Mouse (Mus musculus) hindbrain, postnatal 0 days (tissue): Measurements from ENCODE around the gene Ndc80. TPM values are rescaled to one million over a fixed set of nuclear protein-coding genes. Genes with fewer than 3 reads are reported as not detected.

ENCODE experiments used
- ATAC-seq: fragments of 200-750 bp; cut with Nextera tagmentation; 2 replicates; pipeline ENCODE4 v1.8.0; 2017; ENCODE audit warnings: mild to moderate bottlenecking, moderate TSS enrichment, moderate library complexity
- DNase-seq: peaks from one replicate; pipeline ENCODE4 v3.0.0-alpha.2; 2015; ENCODE audit warnings: low spot score
- H3K27ac ChIP-seq: fragments of 300-500 bp; sonication (generic); 2 replicates; pipeline ENCODE4 v1.5.1; 2014; ENCODE audit warnings: mild to moderate bottlenecking
- H3K27me3 ChIP-seq: fragments of 300-500 bp; sonication (generic); 2 replicates; pipeline ENCODE4 v1.6.1; 2014; ENCODE audit warnings: low read length, mixed read lengths; ENCODE audit not compliant: insufficient read depth
- H3K36me3 ChIP-seq: fragments of 300-500 bp; sonication (generic); 2 replicates; pipeline ENCODE4 v1.6.1; 2014; ENCODE audit warnings: low read length, mixed read lengths; ENCODE audit not compliant: insufficient read depth
- H3K4me1 ChIP-seq: fragments of 300-500 bp; sonication (generic); 2 replicates; pipeline ENCODE4 v1.6.1; 2014; ENCODE audit warnings: antibody characterized with exemption, low read length, mixed read lengths; ENCODE audit not compliant: insufficient read depth
- H3K4me2 ChIP-seq: fragments of 300-500 bp; sonication (generic); 2 replicates; pipeline ENCODE4 v1.6.1; 2014; ENCODE audit warnings: low read depth, mild to moderate bottlenecking, low read length, moderate library complexity, mixed read lengths
- H3K4me3 ChIP-seq: fragments of 300-500 bp; sonication (generic); 2 replicates; pipeline ENCODE4 v1.5.1; 2014; ENCODE audit warnings: low read length
- H3K9ac ChIP-seq: fragments of 300-500 bp; sonication (generic); replicated peaks from 2 replicates; pipeline ENCODE4 v1.6.1; 2014; ENCODE audit warnings: mild to moderate bottlenecking, low read length, moderate library complexity, mixed read lengths
- H3K9me3 ChIP-seq: fragments of 300-500 bp; sonication (generic); 2 replicates; pipeline ENCODE4 v1.6.1; 2016; ENCODE audit warnings: low read length, mixed read lengths
- CTCF ChIP-seq: IDR thresholded peaks from 2 replicates; pipeline ENCODE4 v1.5.1; 2016; ENCODE audit warnings: antibody characterized with exemption, control low read depth, low read depth
- WGBS: fragments of 180-500 bp; shearing (Covaris S2); extraction: QIAGEN DNeasy Blood & Tissue Kit; methylation state at CpG from one replicate; pipeline ENCODE4 v1.1.7; 2014; 5-methylcytosine and 5-hydroxymethylcytosine counted together
- polyA plus RNA-seq: library from polyadenylated mRNA; unstranded; fragments of >200 nt; fragmentation: Nextera tagmentation; extraction: Ambion mirVana; gene quantifications from 2 replicates; pipeline ENCODE4 v1.2.1, GENCODE M21; 2015
- total RNA-seq: library from RNA; depleted of rRNA; stranded (reverse); fragments of >200 nt; gene quantifications from 2 replicates; pipeline ENCODE4 v1.2.3, GENCODE M21; 2014

The Ndc80 gene
- total and polyA plus RNA-seq, 2 experiments from 2014 or later, result 3.8 to 6.8 TPM

DNA sequence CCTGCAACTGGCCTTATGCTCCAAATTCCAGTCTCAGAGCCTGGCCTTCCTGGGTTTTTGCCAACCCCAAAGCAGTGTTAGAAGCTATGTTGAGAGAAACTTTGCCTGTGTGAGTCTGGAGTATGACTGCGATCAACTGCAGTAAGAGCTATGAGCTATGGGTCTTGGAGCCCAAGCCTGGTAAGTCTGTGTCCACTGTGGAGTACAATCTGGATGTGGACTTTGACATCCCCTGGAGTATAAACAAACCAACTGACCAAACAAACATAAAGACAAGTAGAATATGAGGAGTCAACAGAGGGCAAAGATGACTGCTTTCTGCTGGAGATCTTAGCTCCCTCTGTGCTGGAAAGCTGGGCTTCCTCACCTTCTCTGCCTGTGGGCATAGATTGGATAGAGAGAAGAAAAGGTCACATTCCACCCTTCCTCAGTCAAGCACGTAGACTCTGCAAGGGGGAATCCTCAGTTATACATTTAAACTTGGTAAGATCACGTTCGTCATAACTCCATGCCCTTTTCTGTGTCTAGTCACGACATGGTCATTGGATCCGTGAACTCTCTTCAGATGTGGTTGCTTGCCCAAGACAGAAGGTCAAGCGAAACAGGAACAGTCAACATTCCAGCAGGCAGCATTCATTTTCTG, 43.1 kb downstream of the Ndc80 start:
- ATAC-seq (no peak), DNase-seq (no peak)
- H3K36me3 ChIP-seq, result no peaks in the 10 kb centered on the region
- no peak for TF ChIP-seq CTCF
- no peaks in the 10 kb centered on the region for H3K27me3 ChIP-seq
- no peaks in the 10 kb centered on the region for H3K9me3 ChIP-seq
- 90% methylated on average over 7 of the region's 7 CpGs for WGBS
- H3K4me2 ChIP-seq, result no peak overlapping the region
- no peak overlapping the region for H3K4me3 ChIP-seq
- H3K27ac ChIP-seq, result no peak overlapping the region
- no peaks in the 10 kb centered on the region for H3K4me1 ChIP-seq
- no peak overlapping the region for H3K9ac ChIP-seq

- 74% methylated on average over 5 of the region's 5 CpGs for WGBS
- no peak overlapping the region for H3K9ac ChIP-seq
- TF ChIP-seq CTCF, result no peak
- no peak overlapping the region for H3K4me3 ChIP-seq
- H3K36me3 ChIP-seq, result no peaks in the 10 kb centered on the region
- no peaks in the 10 kb centered on the region for H3K4me1 ChIP-seq
- H3K4me2 ChIP-seq, result no peak overlapping the region
- ATAC-seq (no peak), DNase-seq (no peak)
- no peak overlapping the region for H3K27ac ChIP-seq
- no peaks in the 10 kb centered on the region for H3K27me3 ChIP-seq
- no peaks in the 10 kb centered on the region for H3K9me3 ChIP-seq
Measured at GRCm38 (mm10) chr17:71479381-71479901, 47.2 kb downstream of the Ndc80 start.

DNA sequence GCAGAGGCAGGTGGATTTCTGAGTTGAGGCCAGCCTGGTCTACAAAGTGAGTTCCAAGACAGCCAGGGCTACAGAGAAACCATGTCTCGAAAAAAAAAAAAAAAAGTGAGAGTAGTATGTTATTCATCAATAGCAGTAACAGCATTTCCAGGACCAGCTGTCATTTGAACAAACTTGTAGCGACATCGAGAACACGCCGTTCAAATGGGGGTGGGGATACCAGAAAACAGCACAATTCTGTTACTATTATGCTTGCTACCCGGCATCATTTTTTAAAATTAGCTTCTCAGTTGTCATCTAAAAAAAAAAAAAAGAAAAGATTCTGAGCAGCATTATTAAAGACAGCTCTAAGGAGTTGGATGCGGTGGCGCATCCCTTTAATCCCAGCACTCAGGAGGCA, 49.2 kb downstream of the Ndc80 start:
- DNase-seq, result no peak
- H3K9me3 ChIP-seq, result no peaks in the 10 kb centered on the region
- no peak overlapping the region for H3K4me2 ChIP-seq
- H3K36me3 ChIP-seq, result no peaks in the 10 kb centered on the region
- H3K27me3 ChIP-seq, result no peaks in the 10 kb centered on the region
- no peak overlapping the region for H3K27ac ChIP-seq
- no peak for ATAC-seq
- H3K9ac ChIP-seq, result no peak overlapping the region
- no peak for TF ChIP-seq CTCF
- WGBS, result 94% methylated on average over 8 of the region's 8 CpGs
- H3K4me1 ChIP-seq, result peaks cover 7% of the 10 kb centered on the region; the same call in 1 of the 2 replicates
- no peak overlapping the region for H3K4me3 ChIP-seq

- peak overlapping the region; percentile 96; the same call in 1 of the 2 replicates for H3K9ac ChIP-seq
- no peaks in the 10 kb centered on the region for H3K9me3 ChIP-seq
- H3K36me3 ChIP-seq, result no peaks in the 10 kb centered on the region
- no peak overlapping the region for H3K27ac ChIP-seq
- ATAC-seq, result no peak
- peaks cover 7% of the 10 kb centered on the region; the same call in 1 of the 2 replicates for H3K4me1 ChIP-seq
- TF ChIP-seq CTCF, result no peak
- 75% methylated on average over 7 of the region's 7 CpGs for WGBS
- peak overlapping the region; percentile 85 for H3K4me2 ChIP-seq
- DNase-seq, result no peak
- peak overlapping the region; percentile 92 for H3K4me3 ChIP-seq
- H3K27me3 ChIP-seq, result no peaks in the 10 kb centered on the region
Measured at GRCm38 (mm10) chr17:71476346-71477020, 50.2 kb downstream of the Ndc80 start.

DNA sequence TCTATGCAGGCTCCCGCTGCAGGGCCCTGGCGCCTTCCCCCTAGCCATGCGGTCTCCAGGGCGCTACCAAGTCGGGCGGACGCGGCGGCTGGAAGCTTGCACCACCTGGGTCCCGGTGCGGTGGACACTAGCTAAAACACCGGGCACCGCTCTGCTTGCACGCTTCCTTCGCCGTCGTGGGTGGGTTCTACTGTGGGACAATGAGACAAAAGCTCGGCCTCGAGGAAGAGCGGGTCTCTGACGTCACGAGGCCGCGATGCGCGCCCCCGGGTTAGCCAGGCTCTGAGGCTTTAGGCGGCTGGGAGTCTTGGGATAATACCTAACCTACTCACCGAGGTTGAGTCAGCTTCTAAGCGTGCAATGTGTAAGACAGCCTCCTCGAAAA, 51.0 kb downstream of the Ndc80 start:
- WGBS, result under 1% methylated on average over 31 of the region's 31 CpGs

GRCm38 (mm10) chr17:71474762-71475704, 51.6 kb downstream of the Ndc80 start, which contains the start of gene Smchd1:
Gene Smchd1, minus strand, starts transcription at chr17:71475343.
- no peaks in the 10 kb centered on the region for H3K27me3 ChIP-seq

More for the DNA sequence above, 51.0 kb downstream of the Ndc80 start:
- Histone ChIP-seq H3K27ac (peak overlapping the region; percentile 99), H3K4me3 (peak overlapping the region; percentile 92), H3K4me1 (peaks cover 7% of the 10 kb centered on the region; the same call in 1 of the 2 replicates), H3K27me3 (no peaks in the 10 kb centered on the region), H3K4me2 (peak overlapping the region; percentile 85), H3K36me3 (no peaks in the 10 kb centered on the region), H3K9ac (peak overlapping the region; percentile 96), H3K9me3 (no peaks in the 10 kb centered on the region)
- TF ChIP-seq CTCF, result no peak
- DNase-seq (peak; percentile 84), ATAC-seq (no peak; the same call in 1 of the 2 replicates)

More at GRCm38 (mm10) chr17:71474762-71475704, 51.6 kb downstream of the Ndc80 start, which contains the start of gene Smchd1:
- no peaks in the 10 kb centered on the region for H3K9me3 ChIP-seq
- peaks cover 7% of the 10 kb centered on the region; the same call in 1 of the 2 replicates for H3K4me1 ChIP-seq
- WGBS, result 3% methylated on average over 90 of the region's 109 CpGs
- peak within 1 kb of the TSS; percentile 99 for H3K27ac ChIP-seq
- peak within 1 kb of the TSS; percentile 92 for H3K4me3 ChIP-seq
- DNase-seq, result peak; percentile 95
- peak; percentile 22; the same call in 1 of the 2 replicates for TF ChIP-seq CTCF
- ATAC-seq, result peak; percentile 94
- H3K36me3 ChIP-seq, result no peaks in the 10 kb centered on the region
- peak within 1 kb of the TSS; percentile 96 for H3K9ac ChIP-seq
- H3K4me2 ChIP-seq, result peak within 1 kb of the TSS; percentile 85
